Mouse (Mus musculus): ENCODE results near the gene Focad. TPM values are rescaled to one million over a fixed set of nuclear protein-coding genes. Genes with fewer than 3 reads are reported as not detected.

Focad gene
- total and polyA plus RNA-seq, 3 experiments, result 9.5 to 15.3 (median 12.7) TPM

DNA sequence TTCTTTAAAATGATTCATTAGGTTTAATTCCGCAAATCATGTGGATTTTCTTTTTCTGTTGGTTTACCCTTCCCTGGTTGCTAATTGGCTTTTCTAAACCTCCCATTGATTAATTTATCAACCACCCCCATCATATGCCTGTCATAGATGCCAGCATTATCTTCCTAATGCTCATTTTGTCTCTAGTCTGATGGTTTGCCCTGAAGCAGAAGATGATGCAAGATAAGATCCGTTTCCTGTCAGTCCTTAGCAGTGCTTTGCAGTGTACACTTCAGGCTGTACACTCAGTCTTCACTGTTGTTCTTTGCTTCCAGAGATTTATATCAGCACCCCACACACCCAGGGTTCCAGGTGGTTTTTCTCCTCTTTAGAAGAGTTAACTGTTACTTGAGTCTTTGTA lies 124.4 kb downstream of the Focad start:
- DNase-seq, result no peak
- Histone ChIP-seq H3K36me3 (ENCODE audit: control insufficient read depth, insufficient read depth, low read length) (no peaks in the 10 kb centered on the region), H3K79me2 (replicated peaks; ENCODE audit: control insufficient read depth, insufficient read depth, low read length) (no peaks in the 10 kb centered on the region), H3K27ac (no peak overlapping the region), H3K4me1 (ENCODE audit: control insufficient read depth, insufficient read depth, low read length) (no peaks in the 10 kb centered on the region), H3K27me3 (ENCODE audit: control insufficient read depth, insufficient read depth, low read length) (no peaks in the 10 kb centered on the region), H3K4me3 (no peak overlapping the region), H3K9ac (ENCODE audit: low read depth, low read length) (no peak overlapping the region)
- no peak for TF ChIP-seq EP300 (IDR thresholded peaks at IDR 0.05; ENCODE audit: insufficient read depth, low read depth, low read length)
- TF ChIP-seq POLR2A (IDR thresholded peaks at IDR 0.05; ENCODE audit: insufficient read depth, low read depth, low read length), result no peak
- no peak for TF ChIP-seq CTCF (IDR thresholded peaks at IDR 0.05)
- intact Hi-C loops (cut with DNase I), result no loop called here
- WGBS, result 75% methylated on average over 2 of the region's 2 CpGs

DNA sequence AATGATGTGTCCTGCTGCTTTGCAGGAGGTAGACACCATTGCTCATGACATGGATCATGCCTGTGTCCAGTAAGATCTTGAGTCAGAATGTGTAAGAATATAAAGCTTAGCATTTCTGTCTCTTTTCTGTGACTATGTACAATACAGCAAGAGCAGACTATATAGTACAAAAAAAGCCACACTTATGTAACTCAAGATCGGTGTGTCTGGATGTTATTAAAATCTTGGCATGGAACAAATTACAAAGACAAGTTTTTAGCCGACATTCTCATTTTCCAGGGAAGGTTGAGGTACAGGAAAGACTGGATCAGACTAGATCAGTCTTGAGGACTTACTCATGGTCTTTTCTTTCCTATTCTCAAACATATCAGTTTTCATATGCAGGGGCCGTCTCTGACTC lies 136.9 kb downstream of the Focad start:
- H3K4me1 ChIP-seq (ENCODE audit: control insufficient read depth, insufficient read depth, low read length), result no peaks in the 10 kb centered on the region
- H3K4me3 ChIP-seq, result no peak overlapping the region
- 87% methylated on average over 3 of the region's 3 CpGs for WGBS
- intact Hi-C loops (cut with DNase I), result no loop called here
- TF ChIP-seq POLR2A (IDR thresholded peaks at IDR 0.05; ENCODE audit: insufficient read depth, low read depth, low read length) (no peak), EP300 (IDR thresholded peaks at IDR 0.05; ENCODE audit: insufficient read depth, low read depth, low read length) (no peak), CTCF (IDR thresholded peaks at IDR 0.05) (no peak)
- DNase-seq, result no peak
- no peaks in the 10 kb centered on the region for H3K79me2 ChIP-seq (replicated peaks; ENCODE audit: control insufficient read depth, insufficient read depth, low read length)
- no peaks in the 10 kb centered on the region for H3K27me3 ChIP-seq (ENCODE audit: control insufficient read depth, insufficient read depth, low read length)
- no peaks in the 10 kb centered on the region for H3K36me3 ChIP-seq (ENCODE audit: control insufficient read depth, insufficient read depth, low read length)
- no peak overlapping the region for H3K27ac ChIP-seq
- H3K9ac ChIP-seq (ENCODE audit: low read depth, low read length), result no peak overlapping the region

DNA sequence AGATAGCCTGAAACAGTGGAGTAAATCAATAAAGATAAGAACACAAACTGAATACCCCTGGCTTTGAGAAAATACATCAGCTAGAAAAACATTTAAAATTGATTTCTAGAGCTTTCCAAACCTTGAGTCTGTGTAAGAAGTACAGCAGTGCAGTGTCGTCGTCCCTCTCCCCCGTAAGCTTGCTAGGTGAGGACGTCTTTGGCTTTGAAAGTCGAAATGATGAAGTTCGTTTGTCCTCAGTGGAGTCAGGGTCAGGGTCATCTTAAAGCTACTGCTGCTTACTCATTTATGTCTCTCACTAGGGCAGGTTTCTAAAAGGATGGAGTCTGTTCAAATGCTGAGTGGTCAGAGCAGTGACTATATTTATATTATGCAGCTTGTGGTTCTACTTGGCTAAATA lies 141.5 kb downstream of the Focad start:
- no peaks in the 10 kb centered on the region for H3K79me2 ChIP-seq (replicated peaks; ENCODE audit: control insufficient read depth, insufficient read depth, low read length)
- no peaks in the 10 kb centered on the region for H3K4me1 ChIP-seq (ENCODE audit: control insufficient read depth, insufficient read depth, low read length)
- H3K27ac ChIP-seq, result no peak overlapping the region
- WGBS, result 83% methylated on average over 6 of the region's 6 CpGs
- intact Hi-C loops (cut with DNase I), result no loop called here
- H3K9ac ChIP-seq (ENCODE audit: low read depth, low read length), result no peak overlapping the region
- H3K27me3 ChIP-seq (ENCODE audit: control insufficient read depth, insufficient read depth, low read length), result no peaks in the 10 kb centered on the region
- H3K36me3 ChIP-seq (ENCODE audit: control insufficient read depth, insufficient read depth, low read length), result no peaks in the 10 kb centered on the region
- no peak overlapping the region for H3K4me3 ChIP-seq
- DNase-seq, result no peak
- TF ChIP-seq EP300 (IDR thresholded peaks at IDR 0.05; ENCODE audit: insufficient read depth, low read depth, low read length) (no peak), POLR2A (IDR thresholded peaks at IDR 0.05; ENCODE audit: insufficient read depth, low read depth, low read length) (no peak), CTCF (IDR thresholded peaks at IDR 0.05) (no peak)

DNA sequence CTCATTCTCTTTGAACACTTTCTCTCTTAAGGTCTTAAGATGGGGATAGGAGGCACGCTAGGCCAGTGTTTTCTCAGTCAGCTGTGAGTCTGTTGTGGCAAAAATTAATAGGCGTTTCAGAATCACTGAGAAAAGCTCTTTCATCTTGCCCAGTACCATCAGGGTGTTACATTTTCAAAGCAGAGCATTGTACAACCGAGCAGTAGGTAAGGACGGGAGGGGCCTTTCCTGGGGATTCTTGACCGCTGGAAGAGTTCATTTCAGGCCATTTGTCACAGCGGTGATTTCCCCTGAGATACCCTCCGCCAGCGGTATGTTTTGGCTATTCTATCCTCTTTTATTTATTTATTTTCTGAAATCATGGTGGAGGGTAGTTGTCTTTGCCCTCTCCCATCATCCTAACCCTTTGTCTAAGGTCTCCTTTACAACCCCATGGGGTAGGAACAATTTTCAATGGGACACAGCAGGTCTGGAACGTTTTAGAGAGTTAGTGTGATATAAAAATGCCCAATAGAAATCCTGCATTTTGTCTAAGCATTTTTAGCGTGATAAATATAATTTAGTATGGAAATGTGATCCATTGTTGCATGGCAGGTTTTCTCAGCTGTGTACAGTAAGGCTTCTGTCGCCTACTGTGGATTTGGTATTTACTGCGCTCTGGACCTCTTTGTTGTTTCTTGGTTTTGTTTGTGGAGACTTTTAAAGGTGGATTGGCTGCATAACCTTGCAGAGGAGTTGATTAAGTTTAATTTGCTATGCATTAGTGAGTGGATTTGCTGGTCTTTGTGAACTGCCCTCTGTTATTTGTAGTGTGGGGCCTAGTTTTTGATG lies 142.7 kb downstream of the Focad start:
- intact Hi-C loops (cut with DNase I), result no loop called here
- Histone ChIP-seq H3K79me2 (replicated peaks; ENCODE audit: control insufficient read depth, insufficient read depth, low read length) (no peaks in the 10 kb centered on the region), H3K4me1 (ENCODE audit: control insufficient read depth, insufficient read depth, low read length) (no peaks in the 10 kb centered on the region), H3K27me3 (ENCODE audit: control insufficient read depth, insufficient read depth, low read length) (no peaks in the 10 kb centered on the region), H3K36me3 (ENCODE audit: control insufficient read depth, insufficient read depth, low read length) (no peaks in the 10 kb centered on the region), H3K4me3 (no peak overlapping the region), H3K27ac (no peak overlapping the region), H3K9ac (ENCODE audit: low read depth, low read length) (no peak overlapping the region)
- 78% methylated on average over 12 of the region's 12 CpGs for WGBS
- TF ChIP-seq POLR2A (IDR thresholded peaks at IDR 0.05; ENCODE audit: insufficient read depth, low read depth, low read length) (no peak), CTCF (IDR thresholded peaks at IDR 0.05) (no peak), EP300 (IDR thresholded peaks at IDR 0.05; ENCODE audit: insufficient read depth, low read depth, low read length) (no peak)
- DNase-seq, result no peak

DNA sequence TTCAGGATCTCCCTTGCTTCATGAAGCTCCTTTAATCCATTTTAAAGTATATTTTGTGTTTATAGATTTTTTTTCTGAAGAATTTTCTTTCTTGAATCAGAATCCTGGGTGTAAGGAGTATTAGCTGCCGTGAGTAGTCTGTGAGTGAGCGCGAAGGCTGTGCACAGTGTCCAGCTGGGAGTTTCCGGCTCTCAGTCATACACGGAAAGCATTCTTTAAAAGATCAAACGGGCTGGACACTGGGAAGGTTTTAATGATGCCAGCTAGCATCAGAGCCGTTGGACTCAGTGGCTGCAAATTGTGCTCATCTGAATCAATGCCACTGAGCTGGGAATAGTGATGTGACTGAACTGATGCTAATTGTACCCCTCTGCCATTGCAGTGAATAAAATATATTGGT lies 143.9 kb downstream of the Focad start:
- intact Hi-C loops (cut with DNase I), result no loop called here
- WGBS, result 84% methylated on average over 7 of the region's 7 CpGs

DNA sequence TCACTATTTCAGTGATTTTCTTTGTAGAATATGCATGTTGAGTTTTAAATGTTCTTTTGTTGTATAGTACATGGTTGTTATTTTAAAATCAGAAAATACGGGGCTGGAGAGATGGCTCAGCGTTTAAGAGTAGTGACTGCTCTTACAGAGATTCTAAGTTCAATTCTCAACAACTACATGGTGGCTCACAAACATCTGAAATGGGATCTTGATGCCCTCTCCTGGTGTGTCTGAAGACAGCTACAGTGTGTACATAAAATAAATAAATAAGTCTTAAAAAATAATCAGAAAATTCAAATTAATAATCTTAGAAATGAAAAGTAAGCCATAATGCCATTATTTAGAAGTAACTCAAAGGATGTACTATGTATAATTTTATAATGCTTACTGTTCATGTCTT lies 149.4 kb downstream of the Focad start:
- Histone ChIP-seq H3K79me2 (replicated peaks; ENCODE audit: control insufficient read depth, insufficient read depth, low read length) (no peaks in the 10 kb centered on the region), H3K27me3 (ENCODE audit: control insufficient read depth, insufficient read depth, low read length) (no peaks in the 10 kb centered on the region), H3K27ac (no peak overlapping the region), H3K9ac (ENCODE audit: low read depth, low read length) (no peak overlapping the region), H3K4me3 (no peak overlapping the region), H3K36me3 (ENCODE audit: control insufficient read depth, insufficient read depth, low read length) (no peaks in the 10 kb centered on the region), H3K4me1 (ENCODE audit: control insufficient read depth, insufficient read depth, low read length) (no peaks in the 10 kb centered on the region)
- intact Hi-C loops (cut with DNase I), result no loop called here
- 94% methylated on average over 2 of the region's 2 CpGs for WGBS
- DNase-seq, result no peak
- TF ChIP-seq CTCF (IDR thresholded peaks at IDR 0.05), result peak; percentile 38
- TF ChIP-seq POLR2A (IDR thresholded peaks at IDR 0.05; ENCODE audit: insufficient read depth, low read depth, low read length), result no peak

More for the DNA sequence above, 143.9 kb downstream of the Focad start:
- Histone ChIP-seq H3K36me3 (ENCODE audit: control insufficient read depth, insufficient read depth, low read length) (no peaks in the 10 kb centered on the region), H3K9ac (ENCODE audit: low read depth, low read length) (no peak overlapping the region), H3K4me3 (no peak overlapping the region), H3K27ac (no peak overlapping the region), H3K27me3 (ENCODE audit: control insufficient read depth, insufficient read depth, low read length) (no peaks in the 10 kb centered on the region), H3K79me2 (replicated peaks; ENCODE audit: control insufficient read depth, insufficient read depth, low read length) (no peaks in the 10 kb centered on the region), H3K4me1 (ENCODE audit: control insufficient read depth, insufficient read depth, low read length) (no peaks in the 10 kb centered on the region)
- TF ChIP-seq EP300 (IDR thresholded peaks at IDR 0.05; ENCODE audit: insufficient read depth, low read depth, low read length) (no peak), POLR2A (IDR thresholded peaks at IDR 0.05; ENCODE audit: insufficient read depth, low read depth, low read length) (no peak), CTCF (IDR thresholded peaks at IDR 0.05) (no peak)
- no peak for DNase-seq
